Mouse (Mus musculus) megakaryocyte, embryonic 14.5 days (primary cell): Measurements from ENCODE around the gene Cdc42.

ENCODE experiments used
- FLI1 ChIP-seq: IDR thresholded peaks from 2 replicates; pipeline ENCODE4 v1.6.1; 2012; ENCODE audit warnings: low read length, inconsistent platforms, mixed read lengths
- GATA1 ChIP-seq: IDR thresholded peaks from 3 replicates; pipeline ENCODE4 v1.6.1; 2012; ENCODE audit warnings: mixed read lengths, low read length, inconsistent platforms, borderline replicate concordance

GRCm38 (mm10) chr4:137345112-137345511, 12.4 kb downstream of the Cdc42 start:
- TF ChIP-seq GATA1 (no peak), FLI1 (no peak)
